Mouse (Mus musculus) midbrain, embryonic 13.5 days (tissue): ENCODE measurements around the gene Epha10. TPM values are rescaled to one million over a fixed set of nuclear protein-coding genes. Genes with fewer than 3 reads are reported as not detected.

ENCODE experiments used
- ATAC-seq: fragments of 200-750 bp; cut with Nextera tagmentation; 2 replicates; pipeline ENCODE4 v1.8.0; 2017; ENCODE audit warnings: mild to moderate bottlenecking, moderate TSS enrichment, moderate library complexity
- H3K27ac ChIP-seq: fragments of 300-500 bp; sonication (generic); 2 replicates; pipeline ENCODE4 v1.5.1; 2015; ENCODE audit warnings: inconsistent platforms, mild to moderate bottlenecking, moderate library complexity
- H3K27me3 ChIP-seq: fragments of 300-500 bp; sonication (generic); 2 replicates; pipeline ENCODE4 v1.6.1; 2015; ENCODE audit warnings: mild to moderate bottlenecking, inconsistent platforms
- H3K36me3 ChIP-seq: fragments of 300-500 bp; sonication (generic); 2 replicates; pipeline ENCODE4 v1.6.1; 2015; ENCODE audit warnings: mild to moderate bottlenecking, inconsistent platforms
- H3K4me1 ChIP-seq: fragments of 300-500 bp; sonication (generic); replicated peaks from 2 replicates; pipeline ENCODE4 v1.6.1; 2015; ENCODE audit warnings: inconsistent platforms
- H3K4me2 ChIP-seq: fragments of 300-500 bp; sonication (generic); replicated peaks from 2 replicates; pipeline ENCODE4 v1.6.1; 2015; ENCODE audit warnings: moderate library complexity, mild to moderate bottlenecking, inconsistent platforms
- H3K4me3 ChIP-seq: fragments of 300-500 bp; sonication (generic); replicated peaks from 2 replicates; pipeline ENCODE4 v1.5.1; 2015; ENCODE audit warnings: mild to moderate bottlenecking, inconsistent platforms
- H3K9ac ChIP-seq: fragments of 300-500 bp; sonication (generic); replicated peaks from 2 replicates; pipeline ENCODE4 v1.6.1; 2015; ENCODE audit warnings: mild to moderate bottlenecking, inconsistent platforms
- H3K9me3 ChIP-seq: fragments of 300-500 bp; sonication (generic); 2 replicates; pipeline ENCODE4 v1.6.1; 2016; ENCODE audit warnings: mild to moderate bottlenecking, inconsistent platforms
- WGBS: fragments of 180-500 bp; shearing (Covaris S2); methylation state at CpG from one replicate; pipeline ENCODE4 v1.1.7; 2015; 5-methylcytosine and 5-hydroxymethylcytosine counted together
- polyA plus RNA-seq: library from polyadenylated mRNA; unstranded; fragments of >200 nt; fragmentation: Nextera tagmentation; extraction: Ambion mirVana; gene quantifications from 2 replicates; pipeline ENCODE4 v1.2.1, GENCODE M21; 2015

Gene Epha10
- polyA plus RNA-seq, 1 experiment from 2014 or later = 13.4 TPM

GRCm38 (mm10) chr4:124951036-124951433 is 70.3 kb downstream of the Epha10 start:
- no peak for ATAC-seq
- Histone ChIP-seq H3K9ac (no peak overlapping the region), H3K27ac (no peak overlapping the region), H3K4me3 (no peak overlapping the region), H3K36me3 (no peaks in the 10 kb centered on the region), H3K9me3 (no peaks in the 10 kb centered on the region), H3K4me2 (no peak overlapping the region), H3K27me3 (no peaks in the 10 kb centered on the region), H3K4me1 (no peaks in the 10 kb centered on the region)
- WGBS = 44% methylated on average over 10 of the region's 10 CpGs

GRCm38 (mm10) chr4:124953546-124953945 is 72.8 kb downstream of the Epha10 start:
- no peak overlapping the region for H3K4me2 ChIP-seq
- H3K27me3 ChIP-seq = no peaks in the 10 kb centered on the region
- no peaks in the 10 kb centered on the region for H3K4me1 ChIP-seq
- H3K4me3 ChIP-seq = no peak overlapping the region
- no peak for ATAC-seq
- H3K9me3 ChIP-seq = no peaks in the 10 kb centered on the region
- H3K27ac ChIP-seq = no peak overlapping the region
- H3K9ac ChIP-seq = no peak overlapping the region
- 80% methylated on average over 4 of the region's 4 CpGs for WGBS
- H3K36me3 ChIP-seq = no peaks in the 10 kb centered on the region

- Histone ChIP-seq H3K36me3 (no peaks in the 10 kb centered on the region), H3K4me3 (no peak overlapping the region), H3K27me3 (no peaks in the 10 kb centered on the region), H3K4me2 (no peak overlapping the region), H3K27ac (no peak overlapping the region), H3K9me3 (no peaks in the 10 kb centered on the region), H3K9ac (no peak overlapping the region), H3K4me1 (no peaks in the 10 kb centered on the region)
- no peak for ATAC-seq
- WGBS = 86% methylated on average over 2 of the region's 2 CpGs
Measured at GRCm38 (mm10) chr4:124957284-124957683, 76.6 kb downstream of the Epha10 start.

GRCm38 (mm10) chr4:124959062-124959461 is 78.4 kb downstream of the Epha10 start:
- Histone ChIP-seq H3K4me1 (no peaks in the 10 kb centered on the region), H3K9ac (no peak overlapping the region), H3K9me3 (no peaks in the 10 kb centered on the region), H3K4me3 (no peak overlapping the region), H3K4me2 (no peak overlapping the region), H3K36me3 (no peaks in the 10 kb centered on the region), H3K27ac (no peak overlapping the region), H3K27me3 (no peaks in the 10 kb centered on the region)
- no peak for ATAC-seq
- WGBS = 84% methylated on average over 11 of the region's 11 CpGs

GRCm38 (mm10) chr4:124960940-124961339 is 80.2 kb downstream of the Epha10 start:
- ATAC-seq = no peak
- Histone ChIP-seq H3K36me3 (no peaks in the 10 kb centered on the region), H3K4me1 (peaks cover 11% of the 10 kb centered on the region), H3K9ac (no peak overlapping the region), H3K9me3 (no peaks in the 10 kb centered on the region), H3K4me3 (no peak overlapping the region), H3K4me2 (no peak overlapping the region), H3K27ac (no peak overlapping the region), H3K27me3 (no peaks in the 10 kb centered on the region)
- 95% methylated on average over 11 of the region's 11 CpGs for WGBS

GRCm38 (mm10) chr4:124962576-124962975 is 81.9 kb downstream of the Epha10 start:
- Histone ChIP-seq H3K4me1 (peaks cover 12% of the 10 kb centered on the region), H3K4me3 (no peak overlapping the region), H3K9ac (no peak overlapping the region), H3K9me3 (no peaks in the 10 kb centered on the region), H3K27ac (no peak overlapping the region), H3K27me3 (no peaks in the 10 kb centered on the region), H3K36me3 (no peaks in the 10 kb centered on the region), H3K4me2 (no peak overlapping the region)
- WGBS = 62% methylated on average over 11 of the region's 11 CpGs
- no peak for ATAC-seq

- peak; percentile 82 for ATAC-seq
- peak overlapping the region; percentile 37 for H3K27ac ChIP-seq
Measured at GRCm38 (mm10) chr4:124964912-124965599, 84.4 kb downstream of the Epha10 start.

More at GRCm38 (mm10) chr4:124964912-124965599, 84.4 kb downstream of the Epha10 start:
- Histone ChIP-seq H3K9ac (no peak overlapping the region), H3K4me3 (no peak overlapping the region), H3K9me3 (no peaks in the 10 kb centered on the region), H3K27me3 (no peaks in the 10 kb centered on the region), H3K36me3 (no peaks in the 10 kb centered on the region), H3K4me2 (no peak overlapping the region), H3K4me1 (peaks cover 24% of the 10 kb centered on the region)
- 6% methylated on average over 8 of the region's 8 CpGs for WGBS

Other genes with a start within 250 kb of the Epha10 start
- 14.2 and 19.3 TPM in 2 replicates for gene Pou3f1, start 224.1 kb upstream of the Epha10 start, polyA plus RNA-seq
- gene Utp11, start 187.3 kb upstream of the Epha10 start, polyA plus RNA-seq = 48.3 and 51.1 TPM in 2 replicates
- gene Fhl3, start 180.2 kb upstream of the Epha10 start, polyA plus RNA-seq = 2.8 and 3.0 TPM in 2 replicates
- 147 and 153 TPM in 2 replicates for gene Sf3a3, start 166.1 kb upstream of the Epha10 start, polyA plus RNA-seq
- 25.4 and 30.4 TPM in 2 replicates for gene Inpp5b, start 139.0 kb upstream of the Epha10 start, polyA plus RNA-seq
- 14.6 and 15.7 TPM in 2 replicates for gene Mtf1, start 78.8 kb upstream of the Epha10 start, polyA plus RNA-seq
- gene Yrdc, start 30.2 kb upstream of the Epha10 start, polyA plus RNA-seq = 42.8 and 45.1 TPM in 2 replicates
- 70.6 and 77.5 TPM in 2 replicates for gene 1110065P20Rik, start 29.7 kb upstream of the Epha10 start, polyA plus RNA-seq
- 7.3 and 9.5 TPM in 2 replicates for gene Maneal, start 18.7 kb upstream of the Epha10 start, polyA plus RNA-seq
- 14.8 and 21.6 TPM in 2 replicates for gene 9930104L06Rik, start 56.1 kb downstream of the Epha10 start, polyA plus RNA-seq
- gene Cdca8, start 58.4 kb downstream of the Epha10 start, polyA plus RNA-seq = 76.4 and 77.6 TPM in 2 replicates
- 3.5 and 7.6 TPM in 2 replicates for gene Rspo1, start 105.5 kb downstream of the Epha10 start, polyA plus RNA-seq
- gene Gnl2, start 135.7 kb downstream of the Epha10 start, polyA plus RNA-seq = 94.8 and 99.1 TPM in 2 replicates
- gene Dnali1, start 184.8 kb downstream of the Epha10 start, polyA plus RNA-seq = 0.45 and 0.89 TPM in 2 replicates
- gene Snip1, start 185.8 kb downstream of the Epha10 start, polyA plus RNA-seq = 25.1 and 28.5 TPM in 2 replicates
- 171 and 181 TPM in 2 replicates for gene Meaf6, start 204.2 kb downstream of the Epha10 start, polyA plus RNA-seq
- gene Zc3h12a, start 246.9 kb downstream of the Epha10 start, polyA plus RNA-seq = 0.06 and 0.31 TPM in 2 replicates